Mouse (Mus musculus) CH12.LX (cell line): Measurements from ENCODE around the gene Chd4. TPM values are rescaled to one million over a fixed set of nuclear protein-coding genes. Genes with fewer than 3 reads are reported as not detected.

Experiments used
- DNase-seq: peaks from one replicate; pipeline ENCODE4 v3.0.0-alpha.2; 2013; ENCODE audit errors: extremely low read depth
- H3K27ac ChIP-seq: 2 replicates; pipeline ENCODE4 v1.5.1; 2012; ENCODE audit warnings: low read depth, mild to moderate bottlenecking, control low read depth, moderate library complexity; ENCODE audit not compliant: insufficient read depth
- H3K27me3 ChIP-seq: replicated peaks from 2 replicates; pipeline ENCODE3; 2012; ENCODE audit warnings: inconsistent platforms
- H3K36me3 ChIP-seq, 2 experiments: replicated peaks in 1 of 2; 2 replicates each; pipeline versions ENCODE3 to v1.6.1; 2012; ENCODE audit warnings: inconsistent platforms in 1 of 2, low read length in 1 of 2, mild to moderate bottlenecking in 1 of 2, mixed read lengths in 1 of 2, moderate library complexity in 1 of 2; ENCODE audit not compliant: control insufficient read depth in 1 of 2, insufficient read depth in 1 of 2
- H3K4me1 ChIP-seq, 2 experiments: 2 replicates each; pipeline ENCODE4 v1.6.1; 2012; ENCODE audit warnings: inconsistent platforms in 1 of 2, moderate library complexity in 1 of 2; ENCODE audit not compliant: insufficient read depth in 2 of 2, control insufficient read depth in 1 of 2
- H3K4me2 ChIP-seq: 2 replicates; pipeline ENCODE4 v1.6.1; 2012; ENCODE audit warnings: low read depth, mild to moderate bottlenecking, control low read depth; ENCODE audit not compliant: poor library complexity, insufficient read depth, severe bottlenecking
- H3K4me3 ChIP-seq, 3 experiments: fragments of 150-350 bp in 1 of 3; sonication (generic) in 1 of 3; replicated peaks in 1 of 3; 2 replicates each; pipeline versions ENCODE3 to v1.5.1; 2011 to 2012; ENCODE audit warnings: low read depth in 2 of 3, low read length in 2 of 3, mild to moderate bottlenecking in 2 of 3, moderate library complexity in 2 of 3, control low read depth in 1 of 3, improper control_type of control experiment in 1 of 3, inconsistent platforms in 1 of 3, mixed read lengths in 1 of 3; ENCODE audit not compliant: poor library complexity in 1 of 3
- H3K79me2 ChIP-seq: replicated peaks from 2 replicates; pipeline ENCODE4 v1.6.1; 2012; ENCODE audit warnings: mild to moderate bottlenecking, moderate library complexity; ENCODE audit not compliant: control insufficient read depth, poor library complexity, insufficient read depth, severe bottlenecking; ENCODE audit errors: extremely low read depth
- H3K9ac ChIP-seq: 2 replicates; pipeline ENCODE4 v1.6.1; 2012; ENCODE audit warnings: low read depth, mild to moderate bottlenecking, control low read depth, moderate library complexity; ENCODE audit not compliant: insufficient read depth
- H3K9me3 ChIP-seq: replicated peaks from 2 replicates; pipeline ENCODE3; 2012; ENCODE audit warnings: low read length, inconsistent platforms, mixed read lengths
- BHLHE40 ChIP-seq: IDR thresholded peaks from 2 replicates; pipeline ENCODE4 v1.6.1; 2011; ENCODE audit warnings: mild to moderate bottlenecking, low read depth, low read length, improper control_type of control experiment
- CHD2 ChIP-seq: IDR thresholded peaks from 2 replicates; pipeline ENCODE4 v1.6.1; 2011; ENCODE audit warnings: low read length, improper control_type of control experiment
- CTCF ChIP-seq, 2 experiments: IDR thresholded peaks in 1 of 2; conservative IDR thresholded peaks in 1 of 2; 2 replicates each; pipeline ENCODE4 v1.5.1; 2011 to 2012; ENCODE audit warnings: low read depth in 2 of 2, low read length in 2 of 2, improper control_type of control experiment in 1 of 2, inconsistent platforms in 1 of 2, mild to moderate bottlenecking in 1 of 2, moderate library complexity in 1 of 2
- E2F4 ChIP-seq: IDR thresholded peaks from 2 replicates; pipeline ENCODE4 v1.6.1; 2011; ENCODE audit warnings: low read depth, low read length, improper control_type of control experiment; ENCODE audit not compliant: insufficient replicate concordance
- ELF1 ChIP-seq: IDR thresholded peaks from 2 replicates; pipeline ENCODE4 v1.6.1; 2014; ENCODE audit warnings: low read depth, mild to moderate bottlenecking, inconsistent platforms, low read length, improper control_type of control experiment
- EP300 ChIP-seq: IDR thresholded peaks from 2 replicates; pipeline ENCODE4 v1.6.1; 2011; ENCODE audit warnings: low read length, improper control_type of control experiment
- ETS1 ChIP-seq: conservative IDR thresholded peaks from 2 replicates; pipeline ENCODE4 v1.6.1; 2012; ENCODE audit warnings: low read depth, mild to moderate bottlenecking, inconsistent platforms, low read length, improper control_type of control experiment, moderate library complexity
- GABPA ChIP-seq: IDR thresholded peaks from 2 replicates; pipeline ENCODE4 v1.6.1; 2012; ENCODE audit warnings: low read depth, low read length, improper control_type of control experiment, inconsistent platforms; ENCODE audit not compliant: insufficient replicate concordance
- IRF4 ChIP-seq: IDR thresholded peaks from 2 replicates; pipeline ENCODE4 v1.6.1; 2014; ENCODE audit warnings: low read depth, mild to moderate bottlenecking, inconsistent platforms, low read length, improper control_type of control experiment
- JUN ChIP-seq: IDR thresholded peaks from 2 replicates; pipeline ENCODE4 v1.6.1; 2011; ENCODE audit warnings: low read depth, mild to moderate bottlenecking, low read length, improper control_type of control experiment, moderate library complexity; ENCODE audit not compliant: insufficient read depth
- MAX ChIP-seq: IDR thresholded peaks from 2 replicates; pipeline ENCODE4 v1.6.1; 2011; ENCODE audit warnings: low read length, improper control_type of control experiment
- MEF2A ChIP-seq: IDR thresholded peaks from 2 replicates; pipeline ENCODE4 v1.6.1; 2014; ENCODE audit warnings: low read depth, mild to moderate bottlenecking, inconsistent platforms, low read length, improper control_type of control experiment, borderline replicate concordance
- MYC ChIP-seq: IDR thresholded peaks from 2 replicates; pipeline ENCODE4 v1.6.1; 2011; ENCODE audit warnings: low read depth, mild to moderate bottlenecking, improper control_type of control experiment, low read length
- PAX5 ChIP-seq: IDR thresholded peaks from 2 replicates; pipeline ENCODE4 v1.6.1; 2012; ENCODE audit warnings: low read length, inconsistent platforms, mixed read lengths
- POLR2A ChIP-seq: IDR thresholded peaks from 2 replicates; pipeline ENCODE4 v1.6.1; 2011; ENCODE audit warnings: low read depth, mild to moderate bottlenecking, improper control_type of control experiment, low read length
- POLR2AphosphoS2 ChIP-seq: IDR thresholded peaks from 2 replicates; pipeline ENCODE4 v1.6.1; 2011; ENCODE audit warnings: low read depth, low read length, improper control_type of control experiment
- TBP ChIP-seq: conservative IDR thresholded peaks from 2 replicates; pipeline ENCODE4 v1.6.1; 2011; ENCODE audit warnings: low read depth, low read length, improper control_type of control experiment
- USF2 ChIP-seq: conservative IDR thresholded peaks from 2 replicates; pipeline ENCODE4 v1.6.1; 2011; ENCODE audit warnings: low read depth, low read length, improper control_type of control experiment
- ZC3H11A ChIP-seq: IDR thresholded peaks from 2 replicates; pipeline ENCODE4 v1.6.1; 2012; ENCODE audit warnings: low read depth, mild to moderate bottlenecking, inconsistent platforms, low read length, improper control_type of control experiment
- ZKSCAN1 ChIP-seq: IDR thresholded peaks from 2 replicates; pipeline ENCODE4 v1.6.1; 2012; ENCODE audit warnings: low read depth, inconsistent platforms, low read length, improper control_type of control experiment, borderline replicate concordance
- ZMIZ1 ChIP-seq: IDR thresholded peaks from 2 replicates; pipeline ENCODE4 v1.6.1; 2012; ENCODE audit warnings: low read depth, mild to moderate bottlenecking, inconsistent platforms, low read length, improper control_type of control experiment
- ZNF384 ChIP-seq: IDR thresholded peaks from 2 replicates; pipeline ENCODE4 v1.6.1; 2012; ENCODE audit warnings: low read depth, low read length, improper control_type of control experiment, inconsistent platforms
- dilution Hi-C: fragments of 300-500 bp; cut with MboI; formaldehyde crosslinking; loops from 2 replicates; pipeline ENCODE4 v1.14.3; 2020; ENCODE audit warnings: low sequenced_read_pairs; ENCODE audit not compliant: extremely low pct_unique_long_range_greater_than_20kb, extremely low pct_ligation_motif_present
- in situ Hi-C: fragments of 300-500 bp; cut with MboI; formaldehyde crosslinking; loops from 3 replicates; pipeline ENCODE4 v1.14.3; 2019; ENCODE audit warnings: low sequenced_read_pairs, low pct_ligation_motif_present, low pct_unique_long_range_greater_than_20kb, mixed read lengths
- polyA plus RNA-seq: library from polyadenylated mRNA; unstranded; fragments of >175 nt; gene quantifications from 2 replicates; pipeline ENCODE4 v1.2.1, GENCODE M21; 2012; ENCODE audit warnings: low read depth; ENCODE audit not compliant: insufficient read length
- total RNA-seq, 2 experiments: library from RNA; depleted of rRNA; stranded (reverse); fragments of 300-350 nt in 1 of 2; fragments of >200 nt in 1 of 2; gene quantifications; 2 replicates each; pipeline ENCODE4 v1.2.3; 2012 to 2014

Chd4 gene
- total and polyA plus RNA-seq, 3 experiments = 72.7 to 200 (median 165) TPM

DNA sequence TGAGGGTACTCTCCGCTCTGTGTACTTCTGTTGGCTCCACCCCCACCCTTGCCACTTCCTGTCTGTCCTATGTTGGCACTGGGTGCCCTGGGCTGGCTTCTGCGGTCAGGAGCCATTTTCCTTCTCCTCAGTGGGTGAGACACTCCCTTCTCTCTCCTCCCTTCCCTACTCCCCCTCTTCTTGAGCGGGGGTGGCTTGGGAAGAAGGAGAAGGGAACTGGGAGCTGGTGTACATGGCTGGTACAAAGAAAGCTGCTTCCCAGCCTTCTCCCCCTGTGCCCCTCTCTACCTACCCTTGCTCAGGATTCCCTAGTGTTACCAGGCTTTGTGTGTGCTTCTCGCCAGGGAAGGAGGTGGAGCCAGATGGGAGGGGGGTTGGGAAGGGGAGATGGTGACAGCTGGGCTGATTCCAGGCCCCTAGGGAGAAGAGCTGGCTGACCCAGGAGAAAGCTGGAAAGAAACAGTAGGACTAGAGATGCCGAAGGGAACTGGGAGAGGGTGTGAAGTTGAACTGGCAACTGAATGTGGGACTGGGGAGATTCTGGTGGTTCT, 3.7 kb downstream of the Chd4 start:
- H3K36me3 ChIP-seq = peaks cover 57 to 67% of the 10 kb centered on the region in 2 experiments
- TF ChIP-seq ZKSCAN1 (no peak), PAX5 (no peak), ZC3H11A (no peak), ELF1 (no peak), E2F4 (no peak)
- H3K4me1 ChIP-seq = peaks cover 16 to 35% of the 10 kb centered on the region in 2 experiments
- H3K4me3 ChIP-seq = peak overlapping the region in 1 of 3 experiments; percentile 13
- H3K27ac ChIP-seq = no peak overlapping the region
- in situ Hi-C loops (loop anchor here (10.0 kb wide), 1 partner anchor 55 kb away; the partner anchor contains the start of gene Acrbp), dilution Hi-C loops (no loop called here)
- H3K9me3 ChIP-seq = no peaks in the 10 kb centered on the region
- no peak for DNase-seq
- peaks cover 44% of the 10 kb centered on the region for H3K79me2 ChIP-seq
- H3K9ac ChIP-seq = no peak overlapping the region
- H3K4me2 ChIP-seq = no peak overlapping the region
- no peaks in the 10 kb centered on the region for H3K27me3 ChIP-seq

- dilution Hi-C loops (no loop called here), in situ Hi-C loops (no loop called here)
- Histone ChIP-seq H3K27ac (no peak overlapping the region), H3K27me3 (no peaks in the 10 kb centered on the region), H3K4me3 (no peak overlapping the region), H3K79me2 (peaks cover 44% of the 10 kb centered on the region), H3K9ac (no peak overlapping the region), H3K9me3 (peaks cover 2% of the 10 kb centered on the region), H3K4me1 (peaks cover 16 to 26% of the 10 kb centered on the region in 2 experiments), H3K36me3 (peaks cover 76 to 85% of the 10 kb centered on the region in 2 experiments), H3K4me2 (no peak overlapping the region)
- TF ChIP-seq ZMIZ1 (no peak), GABPA (no peak), ZNF384 (no peak), E2F4 (no peak), CHD2 (no peak), MAX (no peak), POLR2A (no peak), EP300 (no peak), ETS1 (no peak), POLR2AphosphoS2 (no peak), JUN (no peak), MYC (no peak), USF2 (no peak), MEF2A (no peak), BHLHE40 (no peak), TBP (no peak), IRF4 (no peak), ZKSCAN1 (no peak), CTCF (conservative IDR thresholded peaks at IDR 0.05 in 1 of 2, IDR thresholded peaks at IDR 0.05 in 1 of 2; ENCODE audit: low read depth in 2 of 2, low read length in 2 of 2) (no peak)
- DNase-seq = no peak
Observed at GRCm38 (mm10) chr6:125101444-125101843, 5.7 kb downstream of the Chd4 start.
